Mouse (Mus musculus) ES-E14 (cell line): ENCODE measurements around the gene Gm15737.

ENCODE experiments used
- CHD2 ChIP-seq: IDR thresholded peaks from 2 replicates; pipeline ENCODE4 v1.6.1; 2014; ENCODE audit warnings: mild to moderate bottlenecking, low read depth, low read length, inconsistent platforms
- HCFC1 ChIP-seq: IDR thresholded peaks from 2 replicates; pipeline ENCODE4 v1.6.1; 2012; ENCODE audit warnings: low read length, inconsistent platforms, borderline replicate concordance; ENCODE audit not compliant: insufficient read depth
- MAFK ChIP-seq: IDR thresholded peaks from 2 replicates; pipeline ENCODE4 v1.6.1; 2014; ENCODE audit warnings: mild to moderate bottlenecking, low read depth, low read length, inconsistent platforms; ENCODE audit not compliant: insufficient read depth
- ZC3H11A ChIP-seq: IDR thresholded peaks from 2 replicates; pipeline ENCODE4 v1.6.1; 2012; ENCODE audit warnings: low read depth, mild to moderate bottlenecking, inconsistent platforms, low read length, borderline replicate concordance
- ZNF384 ChIP-seq: IDR thresholded peaks from 2 replicates; pipeline ENCODE4 v1.6.1; 2012; ENCODE audit warnings: low read depth, low read length, inconsistent platforms

DNA sequence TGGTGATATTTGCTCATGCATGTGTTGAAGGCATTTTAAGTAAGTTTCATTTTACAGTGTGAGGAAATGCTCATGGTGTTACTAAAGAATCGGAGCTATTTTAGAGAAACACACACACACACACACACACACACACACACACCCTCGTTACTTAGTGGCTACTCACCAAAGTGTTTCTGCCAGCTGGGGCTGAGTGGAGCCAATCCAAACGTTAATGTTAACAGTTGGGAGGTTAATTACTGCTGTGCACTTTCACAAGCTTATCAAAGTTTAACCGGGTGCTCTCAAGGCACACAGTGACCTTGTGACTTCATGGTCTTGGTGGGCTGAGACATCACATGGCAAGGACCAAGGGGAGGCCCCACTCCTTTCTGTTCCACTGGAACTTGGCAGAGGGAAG is 52.7 kb downstream of the Gm15737 start:
- TF ChIP-seq HCFC1 (no peak), ZNF384 (no peak), CHD2 (no peak), MAFK (no peak), ZC3H11A (no peak)
